Mouse (Mus musculus) ES-E14 (cell line): Measurements from ENCODE around the gene Hnf1b.

Source experiments
- CHD2 ChIP-seq: IDR thresholded peaks from 2 replicates; pipeline ENCODE4 v1.6.1; 2014; ENCODE audit warnings: mild to moderate bottlenecking, low read depth, low read length, inconsistent platforms
- HCFC1 ChIP-seq: IDR thresholded peaks from 2 replicates; pipeline ENCODE4 v1.6.1; 2012; ENCODE audit warnings: low read length, inconsistent platforms, borderline replicate concordance; ENCODE audit not compliant: insufficient read depth
- MAFK ChIP-seq: IDR thresholded peaks from 2 replicates; pipeline ENCODE4 v1.6.1; 2014; ENCODE audit warnings: mild to moderate bottlenecking, low read depth, low read length, inconsistent platforms; ENCODE audit not compliant: insufficient read depth
- ZC3H11A ChIP-seq: IDR thresholded peaks from 2 replicates; pipeline ENCODE4 v1.6.1; 2012; ENCODE audit warnings: low read depth, mild to moderate bottlenecking, inconsistent platforms, low read length, borderline replicate concordance

DNA sequence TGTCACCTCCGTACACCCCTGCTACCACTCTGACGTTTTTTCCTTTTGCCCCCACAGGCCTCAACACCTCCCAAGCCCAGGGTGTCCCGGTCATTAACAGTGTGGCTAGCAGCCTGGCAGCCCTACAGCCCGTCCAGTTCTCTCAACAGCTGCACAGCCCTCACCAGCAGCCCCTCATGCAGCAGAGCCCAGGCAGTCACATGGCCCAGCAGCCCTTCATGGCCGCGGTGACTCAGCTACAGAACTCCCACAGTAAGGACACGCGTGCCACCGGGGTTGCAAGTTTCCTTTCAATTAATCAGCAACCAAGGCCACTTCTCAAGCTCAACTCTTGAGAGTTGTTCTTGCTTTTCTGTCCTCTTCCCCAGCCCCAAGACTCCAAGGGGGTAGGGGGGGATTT is 43.5 kb downstream of the Hnf1b start:
- TF ChIP-seq HCFC1 = no peak
- no peak for TF ChIP-seq MAFK
- TF ChIP-seq ZC3H11A = no peak
- no peak for TF ChIP-seq CHD2
